Mouse (Mus musculus) heart, adult 8-10 months (tissue): ENCODE results near the gene Nek11. TPM values are rescaled to one million over a fixed set of nuclear protein-coding genes. Genes with fewer than 3 reads are reported as not detected.

Source experiments
- DNase-seq: peaks from one replicate; pipeline ENCODE4 v3.0.0; 2022; ENCODE audit warnings: low spot score
- total RNA-seq, 4 experiments: library from RNA; stranded (reverse); gene quantifications; 2 replicates each; pipeline ENCODE4 v1.2.4; 2022

Gene Nek11
- total RNA-seq, 4 experiments from 2014 or later: not detected

GRCm38 (mm10) chr9:105313250-105313649 is 82.1 kb downstream of the Nek11 start:
- no peak for DNase-seq

DNA sequence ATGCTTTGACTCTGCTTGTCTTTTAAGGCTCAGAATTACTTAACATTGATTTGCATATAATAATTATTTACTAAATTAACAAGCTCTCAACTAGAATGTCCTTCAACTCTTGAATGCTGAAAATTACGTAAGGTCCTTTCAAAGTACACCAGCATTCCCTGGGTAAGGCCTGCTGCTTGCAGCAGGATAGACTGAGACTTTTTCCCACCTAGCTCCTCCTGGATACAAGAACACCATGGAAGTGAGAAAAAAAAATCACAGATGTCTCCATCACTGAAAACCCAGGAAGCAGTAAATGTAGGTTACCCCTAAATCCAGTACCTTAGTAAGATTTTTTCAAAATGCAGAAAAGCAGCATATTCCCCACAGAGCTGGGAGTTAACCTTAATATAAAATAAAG is 82.6 kb downstream of the Nek11 start:
- no peak for DNase-seq

- no peak for DNase-seq
These were observed 85.6 kb downstream of the Nek11 start for GRCm38 (mm10) chr9:105309553-105310281.

- DNase-seq: no peak
These were observed 89.3 kb downstream of the Nek11 start for GRCm38 (mm10) chr9:105306042-105306441.

- DNase-seq: no peak
These were observed 93.1 kb downstream of the Nek11 start for GRCm38 (mm10) chr9:105302230-105302629.

DNA sequence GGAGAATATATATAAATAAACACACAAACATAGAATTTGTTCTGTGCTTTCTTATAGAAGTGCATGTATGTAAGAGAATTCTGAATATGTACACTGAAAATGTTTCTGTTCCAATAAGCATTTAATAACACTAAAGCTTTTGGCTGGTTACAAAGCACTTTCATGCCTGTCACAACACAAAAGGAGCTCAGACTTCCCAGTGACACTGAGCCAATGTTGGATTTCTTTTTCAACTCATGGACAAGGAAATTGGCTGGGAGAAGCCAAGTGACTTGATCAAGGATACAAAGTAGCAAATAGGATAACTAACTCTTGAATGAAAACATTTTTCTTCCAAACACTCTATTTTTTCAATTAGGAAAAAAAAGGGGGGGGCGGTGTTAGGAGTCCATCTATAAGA is 93.9 kb downstream of the Nek11 start:
- no peak for DNase-seq

- DNase-seq: no peak
These were observed 94.5 kb downstream of the Nek11 start for GRCm38 (mm10) chr9:105300738-105301325.

DNA sequence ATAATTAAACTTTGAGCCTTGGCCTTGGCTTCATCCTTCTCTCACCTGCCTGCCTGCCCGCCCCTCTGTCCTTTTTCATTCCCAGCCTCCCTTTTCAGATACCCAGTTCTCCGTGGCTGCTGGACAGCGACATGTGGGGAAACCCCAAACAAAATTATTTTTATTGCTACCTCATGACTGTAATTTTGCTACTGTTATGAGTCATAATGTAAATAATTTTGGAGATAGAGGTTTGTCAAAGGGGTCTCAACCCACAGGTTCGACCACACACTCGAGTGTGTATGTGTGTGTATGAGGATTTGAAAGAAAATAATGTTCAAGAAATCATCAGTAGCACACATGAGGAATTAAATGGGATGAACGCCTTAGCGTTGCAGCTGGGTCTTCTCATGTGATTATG is 110.7 kb downstream of the Nek11 start:
- no peak for DNase-seq

GRCm38 (mm10) chr9:105282725-105283124 is 112.6 kb downstream of the Nek11 start:
- no peak for DNase-seq

DNA sequence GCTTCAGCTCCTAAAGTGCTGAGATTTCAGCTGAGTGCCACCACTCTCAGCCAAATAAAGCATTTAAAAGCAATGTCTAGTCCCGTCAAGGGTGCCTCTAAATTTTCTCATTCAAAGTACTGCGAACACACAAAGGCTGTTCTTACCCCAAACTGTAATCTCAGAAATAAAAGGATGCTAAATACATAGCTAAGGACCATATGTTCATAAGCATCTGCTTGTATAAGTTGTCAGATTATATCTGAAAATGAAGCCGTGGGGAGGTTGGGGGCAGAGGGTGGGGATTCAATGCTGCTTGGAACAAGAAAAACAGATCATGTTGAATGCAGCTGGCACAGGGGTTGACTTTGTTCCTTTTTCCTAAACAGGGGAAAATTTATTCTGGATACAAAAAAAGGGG is 120.4 kb downstream of the Nek11 start:
- no peak for DNase-seq

DNA sequence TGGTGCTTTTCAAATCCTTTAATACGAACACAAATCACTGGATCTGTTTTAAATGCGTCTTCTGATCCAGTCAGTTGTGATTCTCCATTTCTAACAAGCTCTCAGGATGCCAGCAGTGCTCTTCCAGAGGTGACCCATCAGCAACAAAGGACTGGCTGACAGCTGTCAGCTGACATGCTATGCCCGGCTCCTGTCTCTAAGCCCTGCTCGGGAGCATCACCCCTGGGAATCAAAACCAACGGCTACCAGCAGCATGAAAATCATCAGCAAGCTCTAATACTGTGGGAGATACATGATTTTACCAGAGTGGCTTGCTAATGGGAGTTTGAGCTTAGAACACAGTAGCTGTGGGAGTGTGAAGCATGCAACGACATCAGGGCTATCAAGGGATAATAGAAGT is 121.0 kb downstream of the Nek11 start:
- DNase-seq: no peak

DNA sequence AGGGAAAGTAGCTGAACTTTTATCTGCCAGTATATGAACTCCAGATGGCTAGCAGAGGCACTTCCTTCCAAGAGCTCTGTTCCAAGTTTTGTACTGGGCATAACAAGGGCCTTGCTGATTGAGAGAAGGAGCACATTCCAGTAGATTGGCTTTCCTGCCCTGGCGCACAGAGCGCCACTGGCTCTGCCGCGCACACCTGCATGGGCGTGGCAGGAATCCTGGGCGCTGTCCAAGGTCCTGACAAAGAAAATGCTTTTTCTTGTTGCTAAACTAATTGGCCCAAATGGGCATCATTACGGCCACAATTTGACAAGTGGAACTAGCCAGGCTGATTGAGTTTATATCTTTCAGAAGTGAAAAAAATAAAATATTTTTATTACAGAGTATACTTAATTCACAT is 123.1 kb downstream of the Nek11 start:
- DNase-seq: no peak

- DNase-seq: no peak
These were observed 132.2 kb downstream of the Nek11 start for GRCm38 (mm10) chr9:105263140-105263539.

DNA sequence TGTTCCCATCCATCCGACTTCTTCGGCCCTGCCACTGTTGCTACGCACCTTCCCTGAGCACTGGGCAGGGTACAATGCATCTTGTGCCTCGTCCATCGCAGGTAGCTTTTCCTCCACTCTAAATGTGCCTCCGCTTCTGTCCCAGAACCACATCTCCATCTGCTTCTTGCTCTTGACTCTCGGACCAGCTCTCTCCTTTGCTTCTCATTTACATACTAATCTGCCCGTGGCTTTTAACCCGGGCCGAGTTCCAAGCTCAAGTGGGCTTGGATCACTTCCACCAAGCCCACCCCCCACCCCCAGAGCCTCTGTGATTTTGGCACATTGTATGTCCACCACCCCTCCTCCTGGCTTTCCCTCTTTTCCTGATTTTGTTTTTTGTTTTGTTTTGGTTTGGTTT is 137.7 kb downstream of the Nek11 start:
- no peak for DNase-seq

GRCm38 (mm10) chr9:105254076-105254475 is 141.2 kb downstream of the Nek11 start:
- no peak for DNase-seq

DNA sequence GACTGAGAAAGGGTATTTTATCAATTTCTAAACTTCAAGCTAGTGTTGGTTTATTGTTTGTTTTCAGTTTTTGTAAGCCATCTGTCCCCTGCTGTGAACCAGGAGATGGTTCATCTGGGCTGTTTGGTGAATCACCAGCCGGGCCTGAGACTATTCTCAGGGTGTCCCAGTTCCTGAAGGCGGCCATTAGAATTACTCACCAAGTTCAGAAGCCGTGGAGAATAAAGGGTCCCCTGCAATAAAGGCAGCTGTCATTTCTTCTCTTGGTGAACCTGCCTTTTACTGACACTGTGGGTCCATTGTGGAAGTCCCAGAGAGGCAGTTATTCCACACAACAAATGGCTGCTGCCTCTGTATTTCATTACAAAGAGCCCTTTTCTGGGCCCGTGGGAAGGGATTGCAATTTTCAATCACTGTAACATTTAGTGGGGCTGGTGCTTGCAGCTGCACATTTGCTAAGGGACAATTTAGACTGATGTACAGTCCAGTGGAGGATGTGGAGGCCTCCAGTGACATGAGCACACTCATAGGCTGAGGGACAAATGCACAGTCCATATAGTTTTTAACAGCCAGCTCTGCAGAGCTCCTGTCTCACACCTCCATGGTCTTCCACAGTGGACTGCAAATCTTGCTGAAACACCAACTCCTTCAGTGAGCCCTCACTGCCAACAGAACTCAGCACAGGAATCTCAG is 142.8 kb downstream of the Nek11 start:
- DNase-seq: no peak

DNA sequence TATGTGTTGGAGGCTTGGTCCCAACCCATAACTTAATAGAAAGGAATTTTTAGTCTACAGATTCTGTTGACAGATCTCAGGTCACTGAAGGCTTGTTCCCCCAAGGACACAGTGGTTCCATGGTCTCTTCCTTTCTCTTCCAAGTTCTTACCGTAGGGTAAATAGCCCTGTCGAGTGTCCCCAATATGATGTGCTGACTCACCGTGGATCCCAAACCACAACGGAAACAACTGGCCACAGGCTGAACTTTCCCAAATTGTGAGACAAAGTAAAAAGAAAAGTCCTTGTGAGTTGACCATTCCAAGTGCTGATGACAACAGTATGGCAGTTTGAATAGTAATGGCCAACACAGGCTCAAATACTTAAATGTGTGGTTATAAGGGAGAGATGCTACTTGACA is 144.1 kb downstream of the Nek11 start:
- DNase-seq: no peak

DNA sequence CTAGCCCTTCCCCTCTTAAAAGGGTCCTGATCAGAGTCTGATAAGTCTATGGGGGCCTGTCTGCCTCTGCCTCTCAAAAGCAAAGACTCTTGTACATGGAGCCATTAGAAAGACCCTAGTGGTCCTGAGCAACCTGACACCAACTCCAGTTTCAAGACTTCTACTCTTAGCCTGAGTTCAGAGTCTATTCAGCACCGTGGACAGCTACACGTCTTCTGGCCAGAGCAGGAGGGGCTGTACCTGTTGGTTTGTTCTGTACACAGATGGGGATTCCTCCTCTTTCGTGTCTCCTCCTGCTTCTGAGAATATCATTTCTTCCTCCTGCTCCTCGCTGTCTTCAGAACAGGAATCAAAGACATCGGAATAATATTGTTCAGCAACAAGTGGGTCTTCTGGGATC is 151.3 kb downstream of the Nek11 start:
- DNase-seq: no peak

DNA sequence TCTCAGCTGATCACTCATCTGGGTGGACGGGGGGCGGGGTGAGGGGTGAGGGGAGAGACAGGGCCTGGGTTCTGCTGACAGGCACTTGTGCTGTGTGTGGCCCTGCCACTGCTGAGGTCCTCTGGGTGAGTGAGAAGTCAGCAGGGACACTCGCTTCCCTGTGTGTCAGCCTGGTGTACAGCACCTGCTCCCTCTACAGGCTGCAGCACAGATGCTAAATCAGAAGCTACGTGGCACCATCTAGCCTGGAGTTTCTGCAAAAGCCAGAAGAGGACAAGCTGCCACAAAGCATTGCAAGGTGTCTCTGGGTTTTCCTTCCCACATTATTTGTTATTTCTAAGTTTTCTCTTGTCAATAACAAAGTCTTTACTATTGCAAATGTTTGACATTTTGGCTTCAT is 180.9 kb downstream of the Nek11 start:
- DNase-seq: no peak

GRCm38 (mm10) chr9:105200305-105200704 is 195.0 kb downstream of the Nek11 start:
- DNase-seq: no peak

DNA sequence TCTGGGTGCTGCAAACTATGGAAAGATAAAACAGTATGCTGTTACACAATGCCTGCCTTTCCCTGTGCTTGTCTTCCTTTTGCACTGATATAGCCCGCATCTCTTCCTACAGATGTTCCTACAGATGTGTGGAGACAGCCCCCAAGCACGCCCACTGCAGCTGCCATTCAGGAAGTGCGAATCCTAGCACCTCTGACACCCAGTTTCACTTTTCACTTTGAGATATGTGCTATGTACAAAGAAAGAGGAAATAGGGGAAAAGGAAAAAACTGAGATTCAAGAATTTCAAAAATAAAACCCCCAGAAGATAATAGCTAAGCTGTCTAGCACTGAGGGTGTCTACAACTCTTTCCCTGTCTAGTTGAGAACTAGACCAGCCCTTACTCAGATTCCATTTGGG is 208.6 kb downstream of the Nek11 start:
- DNase-seq: no peak

GRCm38 (mm10) chr9:105182392-105182791 is 212.9 kb downstream of the Nek11 start:
- DNase-seq: no peak

DNA sequence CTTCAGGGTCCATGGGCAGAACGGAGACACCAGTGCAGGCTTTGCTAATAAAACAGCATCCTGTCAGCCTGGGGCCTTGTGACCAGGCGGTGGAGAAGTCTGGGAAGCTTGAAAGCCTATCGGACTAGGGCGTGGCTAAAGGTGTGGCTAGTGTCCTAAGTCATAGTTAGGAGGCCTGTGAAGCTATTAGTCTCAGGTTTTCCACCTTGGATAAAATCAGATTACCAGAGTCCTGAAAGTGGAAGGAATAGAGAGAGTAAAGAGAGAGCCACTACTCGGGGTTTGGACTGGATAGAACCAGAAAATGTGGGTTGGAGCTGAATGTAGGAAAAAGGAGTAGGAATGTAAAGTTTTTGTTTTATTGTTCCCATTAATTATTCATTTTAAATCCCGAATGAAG is 250.3 kb downstream of the Nek11 start, which contains the start of gene 1700080E11Rik:
1700080E11Rik (minus strand) TSS at position 101 of the 400 bp plus-strand sequence.
- DNase-seq: no peak
